In genomic region chr17:33718384-33718881, GRCm38 (mm10) we compare ENCODE assay signal across 8 mouse cellular contexts. TPM values are rescaled to one million over a fixed set of nuclear protein-coding genes. Genes with fewer than 3 reads are reported as not detected.
A peak's percentile ranks its signal among the peaks of the same experiment; 100 is the strongest.
DNase-seq lines count a peak whose midpoint lies in the region; ATAC-seq and TF ChIP-seq lines count a peak whose summit lies in the region.

Gene March2 (minus strand): TSS chr17:33718670.

- H3K4me1 ChIP-seq in embryonic facial prominence, embryonic 13.5 days = peaks cover 3% of the 10 kb centered on the region; the same call in 1 of the 2 replicates
- H3K4me1 ChIP-seq in kidney, adult 2 months (ENCODE audit: control insufficient read depth, insufficient read depth, low read length) = no peaks in the 10 kb centered on the region; the same call in 1 of the 2 replicates
- peaks cover 4% of the 10 kb centered on the region; the same call in 1 of the 2 replicates for H3K4me1 ChIP-seq in limb, embryonic 12.5 days (replicated peaks)
- H3K4me1 ChIP-seq in midbrain, embryonic 15.5 days = peaks cover 4% of the 10 kb centered on the region; the same call in 1 of the 2 replicates
- H3K4me1 ChIP-seq in spleen, adult 2 months (ENCODE audit: control insufficient read depth, insufficient read depth, insufficient read length) = peaks cover 4% of the 10 kb centered on the region; the same call in 1 of the 2 replicates

- peak within 1 kb of the TSS; percentile 75 for H3K9ac ChIP-seq in embryonic facial prominence, embryonic 13.5 days
- peak within 1 kb of the TSS; percentile 60 for H3K9ac ChIP-seq in limb, embryonic 12.5 days (replicated peaks)
- H3K9ac ChIP-seq in midbrain, embryonic 15.5 days = peak within 1 kb of the TSS; percentile 66

- H3K36me3 ChIP-seq in embryonic facial prominence, embryonic 13.5 days = no peaks in the 10 kb centered on the region
- no peaks in the 10 kb centered on the region for H3K36me3 ChIP-seq in kidney, adult 2 months (ENCODE audit: control insufficient read depth, insufficient read depth, low read length)
- H3K36me3 ChIP-seq in limb, embryonic 12.5 days = no peaks in the 10 kb centered on the region
- no peaks in the 10 kb centered on the region for H3K36me3 ChIP-seq in midbrain, embryonic 15.5 days (replicated peaks)
- no peaks in the 10 kb centered on the region for H3K36me3 ChIP-seq in spleen, adult 2 months (ENCODE audit: control insufficient read depth, insufficient read depth, low read length)

- H3K4me2 ChIP-seq in embryonic facial prominence, embryonic 13.5 days = peak within 1 kb of the TSS; percentile 86
- peak within 1 kb of the TSS; percentile 76 for H3K4me2 ChIP-seq in limb, embryonic 12.5 days
- H3K4me2 ChIP-seq in midbrain, embryonic 15.5 days = peak within 1 kb of the TSS; percentile 68

- H3K9me3 ChIP-seq in embryonic facial prominence, embryonic 13.5 days = no peaks in the 10 kb centered on the region
- no peaks in the 10 kb centered on the region for H3K9me3 ChIP-seq in limb, embryonic 12.5 days
- H3K9me3 ChIP-seq in midbrain, embryonic 15.5 days = no peaks in the 10 kb centered on the region

- peak; percentile 97 for DNase-seq in 3134 (ENCODE audit: extremely low read depth, insufficient read length, low spot score)
- peak; percentile 98 for DNase-seq in adrenal gland, postnatal 36 days
- DNase-seq in heart, adult 18-20 months = peak; percentile 99
- DNase-seq in kidney, adult 2 months = peak; percentile 100
- DNase-seq in spleen, adult 2 months (ENCODE audit: low read depth in 1 of 2, low spot score in 2 of 2) = peak; percentile 90 to 95

- TF ChIP-seq CTCF in kidney, adult 2 months (conservative IDR thresholded peaks at IDR 0.05; ENCODE audit: insufficient read depth, insufficient read length, low read depth, low read length) = no peak
- no peak for TF ChIP-seq CTCF in spleen, adult 2 months (IDR thresholded peaks at IDR 0.05; ENCODE audit: extremely low read depth, insufficient read depth, insufficient read length, insufficient replicate concordance)

- peak; percentile 34 for TF ChIP-seq POLR2A in kidney, adult 2 months (IDR thresholded peaks at IDR 0.05; ENCODE audit: low read depth, low read length)
- peak; percentile 52 for TF ChIP-seq POLR2A in spleen, adult 2 months (IDR thresholded peaks at IDR 0.05; ENCODE audit: low read depth, low read length)

- no peak within 1 kb of the TSS for H3K27ac ChIP-seq in embryonic facial prominence, embryonic 13.5 days
- peak within 1 kb of the TSS; percentile 37 for H3K27ac ChIP-seq in kidney, adult 2 months (ENCODE audit: insufficient read depth, low read depth, low read length)
- peak within 1 kb of the TSS; percentile 35; the same call in 1 of the 2 replicates for H3K27ac ChIP-seq in limb, embryonic 12.5 days
- H3K27ac ChIP-seq in midbrain, embryonic 15.5 days = 0 out of 2 replicates have a peak within 1 kb of the TSS, but pooled peaks have one; percentile 9
- peak within 1 kb of the TSS; percentile 15 for H3K27ac ChIP-seq in spleen, adult 2 months (ENCODE audit: insufficient read depth, low read length)

- peak within 1 kb of the TSS; percentile 85 for H3K4me3 ChIP-seq in embryonic facial prominence, embryonic 13.5 days
- H3K4me3 ChIP-seq in kidney, adult 2 months (ENCODE audit: insufficient read depth, low read depth, low read length) = peak within 1 kb of the TSS; percentile 88
- H3K4me3 ChIP-seq in limb, embryonic 12.5 days (replicated peaks) = peak within 1 kb of the TSS; percentile 83
- H3K4me3 ChIP-seq in midbrain, embryonic 15.5 days = peak within 1 kb of the TSS; percentile 75
- H3K4me3 ChIP-seq in spleen, adult 2 months (ENCODE audit: extremely low read depth, insufficient read depth, insufficient read length) = peak within 1 kb of the TSS; percentile 93

- no peaks in the 10 kb centered on the region for H3K27me3 ChIP-seq in embryonic facial prominence, embryonic 13.5 days
- no peaks in the 10 kb centered on the region for H3K27me3 ChIP-seq in kidney, adult 2 months (replicated peaks; ENCODE audit: control insufficient read depth, insufficient read depth, low read length)
- H3K27me3 ChIP-seq in limb, embryonic 12.5 days = no peaks in the 10 kb centered on the region
- no peaks in the 10 kb centered on the region for H3K27me3 ChIP-seq in midbrain, embryonic 15.5 days (replicated peaks)
- H3K27me3 ChIP-seq in spleen, adult 2 months (ENCODE audit: control insufficient read depth, insufficient read depth, low read length) = no peaks in the 10 kb centered on the region

- peak; percentile 99 for ATAC-seq in embryonic facial prominence, embryonic 13.5 days (ENCODE audit: insufficient number of reproducible peaks, insufficient read depth, low FRiP score, low TSS enrichment, low read depth)
- ATAC-seq in limb, embryonic 12.5 days (ENCODE audit: insufficient number of reproducible peaks, insufficient read depth, low FRiP score, low TSS enrichment, low read depth) = peak; percentile 99
- peak; percentile 99 for ATAC-seq in midbrain, embryonic 15.5 days (replicated peaks)

- 1% methylated on average over 46 of the region's 46 CpGs for WGBS in embryonic facial prominence, embryonic 13.5 days
- under 1% methylated on average over 46 of the region's 46 CpGs for WGBS in kidney, adult 2 months
- under 1% methylated on average over 46 of the region's 46 CpGs for WGBS in limb, embryonic 12.5 days
- WGBS in midbrain, embryonic 15.5 days = 1% methylated on average over 46 of the region's 46 CpGs
- WGBS in spleen, adult 2 months = under 1% methylated on average over 46 of the region's 46 CpGs

RNA-seq across cellular contexts. Expression of gene March2, which starts in this region (rescaled TPM):
- total RNA-seq in adrenal gland, postnatal 36 days (2021) = 100 to 1,000 TPM in 1 of 2 experiments, 10 to 100 TPM in 1; 92.9 to 119 TPM
- 42.6 and 46.9 TPM in 2 replicates for polyA plus RNA-seq in embryonic facial prominence, embryonic 13.5 days (2015; fragmentation: Nextera tagmentation; extraction: Ambion mirVana)
- 100 to 1,000 TPM; 131 to 133 TPM for total RNA-seq in heart, adult 18-20 months (2021)
- polyA plus RNA-seq in kidney, adult 2 months (2012; rRNA removed) = 95.8 and 102 TPM in 2 replicates
- polyA plus RNA-seq in limb, embryonic 12.5 days (2016; fragmentation: Nextera tagmentation; extraction: Ambion mirVana) = 39.1 and 39.4 TPM in 2 replicates
- polyA plus RNA-seq in midbrain, embryonic 15.5 days (2015; fragmentation: Nextera tagmentation; extraction: Ambion mirVana) = 71.2 and 79.2 TPM in 2 replicates
- 194 and 290 TPM in 2 replicates for polyA plus RNA-seq in spleen, adult 2 months (2012; rRNA removed)
